Mouse (Mus musculus): ENCODE data around the gene Maco1. TPM values are rescaled to one million over a fixed set of nuclear protein-coding genes. Genes with fewer than 3 reads are reported as not detected.

The Maco1 gene
- total RNA-seq, 1 experiment: 56.1 TPM

DNA sequence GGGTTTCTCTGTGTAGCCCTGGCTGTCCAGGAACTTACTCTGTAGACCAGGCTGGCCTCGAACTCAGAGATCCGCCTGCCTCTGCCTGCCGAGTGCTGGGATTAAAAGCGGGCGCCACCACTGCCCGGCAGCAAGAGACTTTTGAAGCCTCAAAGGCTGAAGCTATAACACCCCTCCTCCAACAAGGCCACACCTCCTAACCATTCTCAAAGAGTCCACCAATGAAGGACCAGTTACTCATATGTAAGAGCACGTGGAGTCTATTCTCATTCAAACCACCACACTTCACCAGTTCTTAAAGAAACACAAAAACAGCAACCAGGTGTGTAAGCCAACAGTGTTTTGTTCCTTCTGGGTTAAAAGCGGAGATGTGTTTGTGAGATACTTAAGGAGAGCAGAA, 14.5 kb upstream of the Maco1 start:
- Histone ChIP-seq H3K9ac (ENCODE audit: insufficient read depth, low read depth, low read length, poor library complexity, severe bottlenecking) (no peak overlapping the region), H3K4me1 (ENCODE audit: control insufficient read depth in 2 of 2, insufficient read depth in 2 of 2, low read length in 2 of 2, poor library complexity in 1 of 2) (peaks cover 6 to 46% of the 10 kb centered on the region in 2 experiments; a peak in 2 of 4 replicates), H3K27ac (ENCODE audit: insufficient read depth, low read depth, low read length, poor library complexity, severe bottlenecking) (no peak overlapping the region), H3K36me3 (ENCODE audit: control insufficient read depth, insufficient read depth, low read length, poor library complexity, severe bottlenecking) (no peaks in the 10 kb centered on the region), H3K4me3 (ENCODE audit: insufficient read depth in 1 of 2, low read depth in 1 of 2, low read length in 2 of 2, poor library complexity in 1 of 2, severe bottlenecking in 1 of 2) (peak overlapping the region in 1 of 2 experiments; percentile 26; a peak in 1 of 4 replicates), H3K9me3 (ENCODE audit: control insufficient read depth, insufficient read depth, low read depth, low read length) (no peaks in the 10 kb centered on the region)
- TF ChIP-seq CHD2 (IDR thresholded peaks at IDR 0.05; ENCODE audit: low read depth, low read length): no peak
- TF ChIP-seq HCFC1 (IDR thresholded peaks at IDR 0.05; ENCODE audit: borderline replicate concordance, insufficient read depth, low read length): no peak
- TF ChIP-seq MAFK (IDR thresholded peaks at IDR 0.05; ENCODE audit: insufficient read depth, low read depth, low read length): no peak
- TF ChIP-seq ZNF384 (IDR thresholded peaks at IDR 0.05; ENCODE audit: low read depth, low read length): no peak
- TF ChIP-seq ZC3H11A (IDR thresholded peaks at IDR 0.05; ENCODE audit: borderline replicate concordance, low read depth, low read length): no peak
- DNase-seq (ENCODE audit: low read depth, low spot score): no peak
- in situ Hi-C loops (cut with MboI; ENCODE audit: low sequenced_read_pairs in 2 of 2, unreplicated experiment in 2 of 2): no loop called here

DNA sequence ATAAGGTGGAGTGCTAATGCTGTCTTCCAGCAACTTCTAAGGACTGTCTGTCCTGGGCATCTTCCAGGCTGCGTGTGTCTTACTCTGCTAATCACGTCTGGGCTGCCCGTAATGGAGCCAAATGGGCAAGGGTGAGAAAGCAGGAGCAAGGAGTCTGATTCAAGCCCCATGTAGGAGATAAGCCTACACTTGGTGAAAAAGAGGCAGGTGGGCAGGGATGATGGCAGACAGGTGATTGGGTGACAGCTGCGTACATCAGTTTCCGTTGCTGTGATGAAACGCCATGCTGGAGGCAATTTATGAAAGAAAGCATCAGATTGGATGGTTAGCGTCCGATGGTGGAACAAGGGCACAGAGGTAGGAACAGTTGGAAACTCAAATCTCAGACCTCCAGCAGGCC, 14.1 kb upstream of the Maco1 start:
- no peaks in the 10 kb centered on the region for H3K9me3 ChIP-seq (ENCODE audit: control insufficient read depth, insufficient read depth, low read depth, low read length)
- no peak overlapping the region for H3K9ac ChIP-seq (ENCODE audit: insufficient read depth, low read depth, low read length, poor library complexity, severe bottlenecking)
- TF ChIP-seq HCFC1 (IDR thresholded peaks at IDR 0.05; ENCODE audit: borderline replicate concordance, insufficient read depth, low read length): no peak
- TF ChIP-seq ZNF384 (IDR thresholded peaks at IDR 0.05; ENCODE audit: low read depth, low read length): no peak
- no peak for TF ChIP-seq CHD2 (IDR thresholded peaks at IDR 0.05; ENCODE audit: low read depth, low read length)
- TF ChIP-seq MAFK (IDR thresholded peaks at IDR 0.05; ENCODE audit: insufficient read depth, low read depth, low read length): no peak
- TF ChIP-seq ZC3H11A (IDR thresholded peaks at IDR 0.05; ENCODE audit: borderline replicate concordance, low read depth, low read length): no peak
- in situ Hi-C loops (cut with MboI; ENCODE audit: low sequenced_read_pairs in 2 of 2, unreplicated experiment in 2 of 2): no loop called here
- DNase-seq (ENCODE audit: low read depth, low spot score): no peak
- no peak overlapping the region for H3K4me3 ChIP-seq (ENCODE audit: insufficient read depth in 1 of 2, low read depth in 1 of 2, low read length in 2 of 2, poor library complexity in 1 of 2, severe bottlenecking in 1 of 2)
- H3K27ac ChIP-seq (ENCODE audit: insufficient read depth, low read depth, low read length, poor library complexity, severe bottlenecking): no peak overlapping the region
- H3K4me1 ChIP-seq (ENCODE audit: control insufficient read depth in 2 of 2, insufficient read depth in 2 of 2, low read length in 2 of 2, poor library complexity in 1 of 2): peaks cover 6 to 43% of the 10 kb centered on the region in 2 experiments; a peak in 2 of 4 replicates
- no peaks in the 10 kb centered on the region for H3K36me3 ChIP-seq (ENCODE audit: control insufficient read depth, insufficient read depth, low read length, poor library complexity, severe bottlenecking)

DNA sequence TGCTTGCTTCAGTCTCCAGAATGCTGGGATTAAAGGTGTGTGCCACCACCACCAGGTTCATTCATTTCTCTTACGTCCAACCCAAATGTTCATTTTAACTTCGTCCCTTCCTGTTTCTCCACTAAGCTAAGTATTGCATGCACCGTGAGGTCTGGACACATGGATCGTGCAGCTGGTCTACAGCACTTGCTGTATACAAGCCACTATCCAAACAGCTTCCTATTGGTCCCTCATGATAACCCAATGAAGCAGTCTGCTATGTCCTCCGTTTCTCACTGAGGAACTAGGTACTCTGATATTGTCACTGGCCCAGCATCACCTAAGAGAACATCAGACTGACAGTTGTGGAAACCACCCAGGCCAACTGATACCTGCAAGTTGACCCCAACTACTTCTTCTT, 12.6 kb upstream of the Maco1 start:
- peaks cover 4 to 42% of the 10 kb centered on the region in 2 experiments; a peak in 2 of 4 replicates for H3K4me1 ChIP-seq (ENCODE audit: control insufficient read depth in 2 of 2, insufficient read depth in 2 of 2, low read length in 2 of 2, poor library complexity in 1 of 2)
- in situ Hi-C loops (cut with MboI; ENCODE audit: low sequenced_read_pairs in 2 of 2, unreplicated experiment in 2 of 2): no loop called here
- H3K9me3 ChIP-seq (ENCODE audit: control insufficient read depth, insufficient read depth, low read depth, low read length): no peaks in the 10 kb centered on the region
- DNase-seq (ENCODE audit: low read depth, low spot score): no peak
- H3K9ac ChIP-seq (ENCODE audit: insufficient read depth, low read depth, low read length, poor library complexity, severe bottlenecking): no peak overlapping the region
- H3K36me3 ChIP-seq (ENCODE audit: control insufficient read depth, insufficient read depth, low read length, poor library complexity, severe bottlenecking): no peaks in the 10 kb centered on the region
- H3K4me3 ChIP-seq (ENCODE audit: insufficient read depth in 1 of 2, low read depth in 1 of 2, low read length in 2 of 2, poor library complexity in 1 of 2, severe bottlenecking in 1 of 2): no peak overlapping the region
- no peak overlapping the region for H3K27ac ChIP-seq (ENCODE audit: insufficient read depth, low read depth, low read length, poor library complexity, severe bottlenecking)
- TF ChIP-seq HCFC1 (IDR thresholded peaks at IDR 0.05; ENCODE audit: borderline replicate concordance, insufficient read depth, low read length) (no peak), MAFK (IDR thresholded peaks at IDR 0.05; ENCODE audit: insufficient read depth, low read depth, low read length) (no peak), CHD2 (IDR thresholded peaks at IDR 0.05; ENCODE audit: low read depth, low read length) (no peak), ZNF384 (IDR thresholded peaks at IDR 0.05; ENCODE audit: low read depth, low read length) (no peak), ZC3H11A (IDR thresholded peaks at IDR 0.05; ENCODE audit: borderline replicate concordance, low read depth, low read length) (no peak)

DNA sequence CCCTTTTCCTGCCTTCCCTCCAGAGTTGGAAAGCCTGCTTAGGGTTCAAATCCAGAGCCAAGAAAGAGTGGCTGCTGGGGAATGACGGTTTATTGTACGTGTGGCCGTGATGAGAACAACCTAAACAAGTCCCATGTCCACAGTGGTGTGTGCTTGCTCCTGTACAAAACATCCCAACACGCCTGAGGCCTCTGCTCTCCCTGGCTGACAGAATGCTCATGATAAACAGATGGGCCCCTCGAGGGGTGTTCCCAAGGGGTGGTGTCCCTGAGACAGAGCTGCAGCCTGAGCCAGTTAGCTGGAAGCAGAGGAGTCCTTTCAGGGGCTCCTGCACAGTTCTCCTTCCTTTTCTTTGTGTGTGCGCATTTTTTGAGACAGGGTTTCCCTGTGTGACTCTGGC, 12.2 kb upstream of the Maco1 start:
- H3K27ac ChIP-seq (ENCODE audit: insufficient read depth, low read depth, low read length, poor library complexity, severe bottlenecking): no peak overlapping the region
- peaks cover 2 to 40% of the 10 kb centered on the region in 2 experiments; a peak in 2 of 4 replicates for H3K4me1 ChIP-seq (ENCODE audit: control insufficient read depth in 2 of 2, insufficient read depth in 2 of 2, low read length in 2 of 2, poor library complexity in 1 of 2)
- TF ChIP-seq CHD2 (IDR thresholded peaks at IDR 0.05; ENCODE audit: low read depth, low read length): no peak
- no peak for TF ChIP-seq ZNF384 (IDR thresholded peaks at IDR 0.05; ENCODE audit: low read depth, low read length)
- no peak for TF ChIP-seq HCFC1 (IDR thresholded peaks at IDR 0.05; ENCODE audit: borderline replicate concordance, insufficient read depth, low read length)
- TF ChIP-seq MAFK (IDR thresholded peaks at IDR 0.05; ENCODE audit: insufficient read depth, low read depth, low read length): no peak
- no peak for TF ChIP-seq ZC3H11A (IDR thresholded peaks at IDR 0.05; ENCODE audit: borderline replicate concordance, low read depth, low read length)
- H3K4me3 ChIP-seq (ENCODE audit: insufficient read depth in 1 of 2, low read depth in 1 of 2, low read length in 2 of 2, poor library complexity in 1 of 2, severe bottlenecking in 1 of 2): no peak overlapping the region
- in situ Hi-C loops (cut with MboI; ENCODE audit: low sequenced_read_pairs in 2 of 2, unreplicated experiment in 2 of 2): no loop called here
- H3K9ac ChIP-seq (ENCODE audit: insufficient read depth, low read depth, low read length, poor library complexity, severe bottlenecking): no peak overlapping the region
- H3K9me3 ChIP-seq (ENCODE audit: control insufficient read depth, insufficient read depth, low read depth, low read length): no peaks in the 10 kb centered on the region
- no peaks in the 10 kb centered on the region for H3K36me3 ChIP-seq (ENCODE audit: control insufficient read depth, insufficient read depth, low read length, poor library complexity, severe bottlenecking)
- DNase-seq (ENCODE audit: low read depth, low spot score): no peak
